Mouse (Mus musculus) retina, postnatal 1 day (tissue): Measurements from ENCODE around the gene Txndc11.
A peak's percentile ranks its signal among the peaks of the same experiment; 100 is the strongest.

Source experiments
- DNase-seq: peaks from one replicate; pipeline ENCODE4 v3.0.0-alpha.2; 2012

Txndc11 gene

GRCm38 (mm10) chr16:11097301-11097700 lies 37.1 kb downstream of the Txndc11 start:
- DNase-seq = peak; percentile 24

GRCm38 (mm10) chr16:11093717-11094386 lies 40.6 kb downstream of the Txndc11 start:
- DNase-seq = no peak

- DNase-seq = no peak
These were observed 41.9 kb downstream of the Txndc11 start for GRCm38 (mm10) chr16:11092523-11092922.

GRCm38 (mm10) chr16:11092061-11092460 lies 42.4 kb downstream of the Txndc11 start:
- DNase-seq = no peak

GRCm38 (mm10) chr16:11090836-11091570 lies 43.4 kb downstream of the Txndc11 start:
- peak; percentile 15 for DNase-seq

- peak; percentile 57 for DNase-seq
These were observed 47.4 kb downstream of the Txndc11 start for GRCm38 (mm10) chr16:11086856-11087588.

GRCm38 (mm10) chr16:11086299-11086698 lies 48.2 kb downstream of the Txndc11 start:
- no peak for DNase-seq

GRCm38 (mm10) chr16:11084181-11084580 lies 50.3 kb downstream of the Txndc11 start:
- DNase-seq = no peak

- no peak for DNase-seq
These were observed 56.1 kb downstream of the Txndc11 start for GRCm38 (mm10) chr16:11078216-11078869.

- DNase-seq = no peak
These were observed 56.7 kb downstream of the Txndc11 start for GRCm38 (mm10) chr16:11077601-11078201.

GRCm38 (mm10) chr16:11073060-11073459 lies 61.4 kb downstream of the Txndc11 start:
- DNase-seq = no peak

GRCm38 (mm10) chr16:11072454-11072853 lies 62.0 kb downstream of the Txndc11 start:
- no peak for DNase-seq

- no peak for DNase-seq
These were observed 62.6 kb downstream of the Txndc11 start for GRCm38 (mm10) chr16:11071887-11072286.

GRCm38 (mm10) chr16:11071176-11071575 lies 63.3 kb downstream of the Txndc11 start:
- no peak for DNase-seq

- DNase-seq = no peak
These were observed 64.6 kb downstream of the Txndc11 start for GRCm38 (mm10) chr16:11069710-11070420.

GRCm38 (mm10) chr16:11069271-11069670 lies 65.2 kb downstream of the Txndc11 start:
- no peak for DNase-seq

GRCm38 (mm10) chr16:11068666-11069065 lies 65.8 kb downstream of the Txndc11 start:
- DNase-seq = no peak

- peak; percentile 86 for DNase-seq
These were observed 67.6 kb downstream of the Txndc11 start for GRCm38 (mm10) chr16:11066833-11067191.

GRCm38 (mm10) chr16:11066029-11066832 lies 68.2 kb downstream of the Txndc11 start, which contains the start of gene Litaf:
Gene Litaf, minus strand, starts transcription at chr16:11066157.
- peak; percentile 99 for DNase-seq

- DNase-seq = no peak
These were observed 69.0 kb downstream of the Txndc11 start for GRCm38 (mm10) chr16:11065431-11065830.

- no peak for DNase-seq
These were observed 69.7 kb downstream of the Txndc11 start for GRCm38 (mm10) chr16:11064742-11065141.
